Mouse (Mus musculus): ENCODE results near the gene Megf8.
A peak's percentile ranks its signal among the peaks of the same experiment; 100 is the strongest.

Gene Megf8

DNA sequence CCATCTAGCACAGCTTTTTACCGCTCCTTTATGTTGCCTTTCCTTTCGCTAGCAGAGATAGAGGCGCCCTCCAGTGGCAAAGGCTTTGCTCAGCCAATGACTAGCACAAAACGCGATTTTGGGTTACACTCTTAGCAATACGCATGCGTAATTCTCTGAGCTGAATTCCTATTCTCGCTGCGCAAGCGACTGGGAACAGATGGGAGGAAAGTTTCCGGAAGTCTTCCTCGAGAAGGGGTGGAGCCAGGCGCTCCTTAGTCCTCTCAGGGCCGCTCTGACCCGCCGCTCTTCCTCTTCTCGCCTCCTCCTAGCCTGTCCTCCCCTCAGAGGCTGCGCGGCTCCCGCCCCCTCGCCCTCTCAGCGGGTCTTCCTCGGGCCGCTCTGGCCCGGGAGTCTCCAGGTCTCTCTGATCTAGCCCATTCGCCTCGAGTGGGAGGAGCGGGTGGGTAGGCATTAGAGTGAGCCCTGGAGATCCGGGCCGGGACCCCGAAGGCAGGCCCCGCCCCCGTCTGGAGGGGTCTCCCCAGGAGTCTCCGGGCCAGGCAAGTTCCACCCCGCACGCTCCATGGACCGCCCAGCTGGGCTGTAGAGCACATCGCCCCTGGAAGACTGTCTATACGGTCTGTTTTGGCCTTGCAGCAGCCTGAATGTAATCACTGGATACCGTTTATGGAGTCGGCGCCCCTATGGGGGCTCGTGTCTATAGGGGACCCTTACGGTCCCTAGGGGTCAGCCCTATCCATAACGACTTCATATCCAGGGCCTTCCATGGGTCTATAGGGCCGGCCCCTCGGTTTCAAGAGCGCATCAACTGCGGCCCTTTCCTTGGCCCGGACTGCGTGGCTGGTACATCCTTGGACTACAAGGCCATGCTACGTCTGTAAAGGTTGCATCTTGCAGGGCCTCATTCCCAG lies at the start of gene Megf8:
Gene Megf8, plus strand, starts transcription at position 633 of the 914 bp plus-strand sequence.
- TF ChIP-seq GATA4 (IDR thresholded peaks at IDR 0.05; ENCODE audit: insufficient replicate concordance, low read length) = peak; percentile 7; the same call in 1 of the 2 replicates

DNA sequence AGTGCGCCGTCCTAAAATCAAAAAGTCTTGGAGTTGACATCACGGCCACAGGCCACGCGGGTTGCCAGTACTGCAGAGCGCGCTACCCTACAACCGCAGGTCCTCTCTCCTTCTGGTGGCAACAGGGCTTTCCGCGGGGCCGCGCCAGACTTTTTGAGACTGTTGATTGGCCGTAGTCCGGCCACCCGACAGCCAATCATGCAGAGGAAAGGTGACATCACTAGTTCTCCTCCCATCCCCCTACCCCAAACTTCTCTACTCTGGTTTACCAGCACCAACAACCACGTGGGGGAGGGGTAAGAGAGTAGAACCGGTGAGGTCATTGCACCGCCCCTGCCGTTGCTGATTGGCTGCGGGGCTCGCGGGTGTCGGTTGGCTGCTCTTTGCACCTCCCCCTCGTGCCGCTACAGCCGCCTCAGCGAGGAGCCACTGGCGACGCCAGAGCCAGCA lies 49.6 kb upstream of the Megf8 start, which contains the start of gene Cic:
Gene Cic, plus strand, starts transcription at position 404 of the 450 bp plus-strand sequence.
- no peak for TF ChIP-seq GATA4 (IDR thresholded peaks at IDR 0.05; ENCODE audit: insufficient replicate concordance, low read length)

DNA sequence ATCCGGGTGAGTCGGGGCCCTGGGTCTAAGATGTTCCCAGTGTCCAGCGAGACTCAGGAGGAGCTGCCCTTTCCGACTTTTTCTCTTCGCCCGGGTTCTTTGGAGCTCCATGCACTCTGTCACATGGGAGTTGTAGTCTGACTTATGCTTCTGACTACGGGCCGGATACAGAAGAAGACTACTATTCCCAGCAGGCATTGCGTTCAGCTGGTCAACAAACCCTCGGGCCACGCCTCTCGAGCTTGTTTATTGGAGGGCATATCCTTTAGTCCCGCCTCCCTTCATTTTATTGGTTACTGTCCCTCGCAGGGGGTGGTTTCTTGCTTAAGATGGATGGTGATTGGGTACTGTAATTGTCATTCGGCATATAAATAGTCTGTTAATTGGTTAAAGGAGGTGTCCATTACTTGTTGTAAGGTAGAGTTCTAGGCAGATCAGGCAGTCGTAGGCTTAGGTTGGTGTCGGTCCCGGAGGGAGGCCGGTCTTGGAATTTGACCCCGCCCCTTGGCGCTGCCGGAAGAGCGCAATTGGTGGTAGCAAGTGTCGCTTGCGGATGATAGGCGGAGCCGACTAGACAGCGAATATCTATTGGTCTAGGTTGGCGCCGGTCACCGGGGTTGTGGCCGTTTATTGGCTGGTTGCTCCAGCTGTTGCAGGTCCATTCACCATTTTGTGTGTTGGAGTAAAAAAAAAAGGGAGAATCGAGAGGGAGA lies 49.1 kb upstream of the Megf8 start:
- TF ChIP-seq GATA4 (IDR thresholded peaks at IDR 0.05; ENCODE audit: insufficient replicate concordance, low read length) = no peak; the same call in 1 of the 2 replicates

DNA sequence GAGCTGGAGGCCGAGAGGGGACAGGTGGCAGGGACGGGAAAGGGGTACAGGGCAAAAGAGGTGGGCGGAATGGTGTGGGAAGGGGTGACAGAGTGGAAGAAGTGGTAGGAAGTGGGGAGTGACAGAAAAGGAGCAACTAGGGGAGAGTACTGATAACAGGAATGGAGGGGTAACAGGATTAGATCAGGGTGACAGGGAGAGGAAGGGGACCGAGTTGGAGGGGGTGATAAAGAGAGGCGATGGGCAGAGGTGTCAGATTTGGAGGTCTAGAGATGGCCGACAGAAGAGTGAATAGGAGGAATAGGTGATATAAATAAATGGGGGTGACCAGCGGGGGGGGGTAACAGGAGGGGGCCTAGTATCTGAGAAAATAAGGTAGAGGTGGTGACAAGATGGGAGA lies 48.4 kb upstream of the Megf8 start:
- no peak for TF ChIP-seq GATA4 (IDR thresholded peaks at IDR 0.05; ENCODE audit: insufficient replicate concordance, low read length)

DNA sequence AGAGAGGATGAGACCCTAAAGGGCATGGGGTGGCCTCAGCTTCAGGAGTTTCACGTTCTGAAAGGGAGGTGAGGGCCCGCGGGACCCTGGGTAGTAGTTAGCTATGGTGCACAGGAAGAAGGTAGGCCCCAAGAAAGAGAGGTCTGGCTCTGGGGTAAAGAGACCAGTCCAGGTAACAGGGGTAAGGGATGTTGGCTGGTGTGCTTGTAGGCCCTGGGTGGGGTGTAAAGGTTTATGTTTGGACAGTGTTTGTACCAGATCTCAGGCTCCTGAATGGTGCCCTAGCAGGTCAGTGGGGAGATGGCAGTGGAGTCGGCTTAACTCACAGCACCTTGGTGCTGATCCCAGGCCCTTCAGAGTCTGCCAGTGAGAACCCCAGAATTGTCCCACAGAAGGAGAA lies 47.9 kb upstream of the Megf8 start:
- no peak for TF ChIP-seq GATA4 (IDR thresholded peaks at IDR 0.05; ENCODE audit: insufficient replicate concordance, low read length)

DNA sequence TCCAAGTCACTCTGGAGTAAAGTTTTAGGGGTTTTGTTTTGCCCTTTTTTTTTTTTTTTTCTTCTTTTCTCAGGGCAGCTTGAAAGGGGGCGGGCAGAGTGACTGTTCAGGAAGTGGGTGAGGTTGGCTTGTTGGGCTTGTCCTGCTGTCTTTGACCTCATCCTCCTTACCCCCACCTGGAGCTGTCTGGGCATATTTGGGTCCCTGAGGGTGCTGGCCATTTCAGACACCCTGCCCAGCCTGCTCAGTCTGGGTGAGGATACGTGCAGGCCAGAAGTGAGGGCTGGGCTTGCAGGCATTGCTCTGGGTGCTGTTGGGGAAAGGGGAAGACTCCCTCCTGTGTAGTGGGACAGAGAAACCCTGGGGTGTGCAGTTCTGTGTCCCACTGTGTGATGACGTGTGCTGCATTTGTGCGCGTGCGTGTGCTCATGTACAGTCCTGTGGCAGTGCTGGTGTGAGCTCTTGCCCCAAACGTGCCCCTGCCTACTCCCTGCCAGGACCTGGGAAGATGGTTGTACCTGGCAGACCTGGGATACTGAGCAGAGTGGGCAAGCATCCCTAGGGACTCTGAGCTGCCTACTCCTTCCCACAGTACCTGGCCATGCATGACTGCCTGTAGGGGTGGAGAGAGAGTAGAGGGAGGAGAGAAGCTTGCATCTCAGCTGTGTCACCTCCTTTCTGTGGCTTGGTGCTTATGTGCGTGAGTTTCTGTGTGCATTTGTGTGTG lies 47.3 kb upstream of the Megf8 start:
- TF ChIP-seq GATA4 (IDR thresholded peaks at IDR 0.05; ENCODE audit: insufficient replicate concordance, low read length) = no peak

- TF ChIP-seq GATA4 (IDR thresholded peaks at IDR 0.05; ENCODE audit: insufficient replicate concordance, low read length) = no peak
These were observed 46.0 kb upstream of the Megf8 start for GRCm38 (mm10) chr7:25270652-25271633.

DNA sequence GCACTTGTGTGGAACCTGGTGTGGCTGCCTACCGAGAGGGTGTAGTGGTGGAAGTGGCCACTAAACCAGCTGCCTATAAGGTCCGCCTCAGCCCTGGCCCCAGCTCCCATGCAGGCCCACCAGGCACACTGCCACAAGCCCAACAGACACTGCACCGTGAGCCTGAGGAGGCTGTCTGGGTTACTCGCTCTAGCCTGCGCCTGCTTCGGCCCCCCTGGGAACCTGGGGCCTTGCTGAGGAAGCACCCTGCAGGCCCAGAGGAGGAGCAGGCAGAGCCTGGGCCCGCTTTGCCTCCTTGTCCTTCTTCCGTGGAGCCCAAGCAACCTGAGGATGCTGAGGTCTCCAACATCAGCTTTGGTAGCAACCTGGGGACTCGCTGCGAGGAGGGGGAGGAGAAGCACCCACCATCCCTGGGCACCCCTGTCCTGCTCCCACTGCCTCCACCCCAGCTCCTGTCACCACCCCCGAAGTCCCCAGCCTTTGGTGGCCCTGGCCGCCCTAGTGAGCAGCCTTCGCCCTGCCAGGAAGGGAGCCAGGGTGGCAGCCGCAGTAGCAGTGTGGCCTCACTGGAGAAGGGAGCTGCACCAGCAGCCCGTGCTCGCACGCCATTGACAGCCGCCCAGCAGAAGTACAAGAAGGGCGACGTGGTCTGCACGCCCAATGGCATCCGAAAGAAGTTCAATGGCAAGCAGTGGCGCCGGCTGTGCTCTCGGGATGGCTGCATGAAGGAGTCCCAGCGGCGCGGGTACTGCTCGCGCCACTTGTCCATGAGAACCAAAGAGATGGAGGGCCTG lies 45.1 kb upstream of the Megf8 start:
- TF ChIP-seq GATA4 (IDR thresholded peaks at IDR 0.05; ENCODE audit: insufficient replicate concordance, low read length) = no peak

GRCm38 (mm10) chr7:25272445-25273258 lies 44.3 kb upstream of the Megf8 start:
- TF ChIP-seq GATA4 (IDR thresholded peaks at IDR 0.05; ENCODE audit: insufficient replicate concordance, low read length) = no peak

DNA sequence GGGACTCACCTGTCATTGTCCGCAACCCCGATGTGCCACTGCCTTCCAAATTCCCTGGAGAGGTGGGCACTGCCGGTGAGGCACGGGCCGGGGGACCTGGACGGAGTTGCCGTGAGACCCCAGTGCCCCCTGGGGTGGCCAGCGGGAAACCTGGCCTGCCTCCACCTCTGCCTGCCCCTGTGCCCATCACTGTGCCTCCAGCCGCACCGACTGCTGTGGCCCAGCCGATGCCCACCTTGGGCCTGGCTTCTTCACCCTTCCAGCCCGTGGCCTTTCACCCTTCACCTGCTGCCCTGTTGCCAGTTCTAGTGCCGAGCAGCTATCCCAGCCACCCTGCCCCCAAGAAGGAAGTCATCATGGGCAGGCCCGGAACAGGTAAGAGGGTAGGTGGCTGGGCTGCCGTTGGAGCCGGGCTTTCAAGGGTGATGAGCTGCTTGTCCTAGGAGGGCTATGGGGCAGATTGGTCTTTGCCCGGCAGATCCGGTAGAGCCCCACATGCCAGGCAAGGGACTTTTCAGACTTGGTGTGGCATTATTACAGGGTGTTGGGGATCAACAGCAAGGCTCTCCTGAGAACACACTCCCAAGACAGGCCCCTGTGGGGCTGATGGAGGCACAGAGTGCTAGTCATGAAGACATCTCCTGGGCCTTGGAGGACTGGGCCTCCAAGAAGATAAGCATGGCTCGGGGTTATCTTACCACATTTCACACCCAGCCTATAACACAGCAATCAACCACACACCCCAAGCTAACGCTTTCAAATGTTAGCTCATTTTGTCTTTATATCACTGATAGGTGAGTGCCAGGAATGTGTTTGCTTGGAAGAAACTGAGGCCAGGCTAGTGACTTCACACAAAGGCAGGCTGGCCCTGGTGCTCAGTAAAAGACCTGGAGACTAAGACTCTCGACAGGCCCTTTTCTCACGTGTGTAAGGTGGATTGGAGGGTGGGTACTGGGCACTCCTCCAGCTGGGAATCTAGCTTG lies 43.4 kb upstream of the Megf8 start:
- TF ChIP-seq GATA4 (IDR thresholded peaks at IDR 0.05; ENCODE audit: insufficient replicate concordance, low read length) = no peak

DNA sequence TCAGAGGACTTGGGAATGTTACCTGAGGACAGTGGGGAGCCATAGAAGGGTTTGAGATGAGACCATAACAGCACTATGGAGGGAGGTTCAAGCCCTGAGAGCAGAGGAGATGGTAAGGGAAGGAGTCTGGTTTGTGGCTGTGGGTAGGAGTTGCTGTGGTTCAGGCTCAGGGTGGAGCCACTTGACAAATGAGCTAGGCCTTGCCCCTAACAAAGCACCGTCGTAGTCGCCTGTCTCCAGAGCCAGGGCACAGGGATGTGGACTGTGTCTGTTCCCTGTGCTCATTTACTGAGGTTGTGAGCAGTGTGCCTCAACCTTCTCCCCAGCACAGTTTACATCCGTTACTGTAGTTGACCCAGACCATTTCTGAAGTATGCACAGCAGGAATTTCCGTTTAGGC lies 42.4 kb upstream of the Megf8 start:
- TF ChIP-seq GATA4 (IDR thresholded peaks at IDR 0.05; ENCODE audit: insufficient replicate concordance, low read length) = no peak

All from liver, adult (tissue).